Mouse (Mus musculus): ENCODE results near the gene BC034090. TPM values are rescaled to one million over a fixed set of nuclear protein-coding genes. Genes with fewer than 3 reads are reported as not detected.

BC034090 gene
- polyA plus RNA-seq, 1 experiment = 4.9 TPM

DNA sequence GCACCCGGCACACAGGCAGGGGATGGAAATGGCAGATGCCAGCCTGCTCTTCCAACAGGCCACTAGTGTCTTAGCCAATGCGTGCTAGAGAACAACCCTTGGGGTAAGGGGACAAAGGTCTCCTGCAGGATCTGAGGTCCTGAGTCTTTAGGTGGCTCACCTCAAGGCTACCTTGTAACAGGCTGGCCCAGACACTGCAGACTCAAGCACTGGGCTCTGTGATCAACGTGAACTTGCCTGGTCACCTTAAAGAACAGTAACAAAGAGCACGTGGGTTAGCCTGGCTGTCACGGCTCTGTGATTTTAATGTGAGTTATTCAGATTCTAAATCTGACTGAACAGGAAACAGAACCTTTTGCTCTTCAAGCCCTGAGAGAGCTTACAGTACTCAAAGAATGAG is 6.1 kb downstream of the BC034090 start:
- Histone ChIP-seq H3K36me3 (ENCODE audit: control insufficient read depth, insufficient read depth) (no peaks in the 10 kb centered on the region), H3K4me3 (ENCODE audit: insufficient read depth, poor library complexity, severe bottlenecking) (no peak overlapping the region), H3K27me3 (ENCODE audit: control insufficient read depth, insufficient read depth, insufficient read length) (no peaks in the 10 kb centered on the region), H3K79me3 (ENCODE audit: low read depth) (no peaks in the 10 kb centered on the region), H3ac (ENCODE audit: control insufficient read depth, insufficient read length, low read depth) (no peak overlapping the region), H3K79me2 (ENCODE audit: control insufficient read depth, insufficient read depth) (no peaks in the 10 kb centered on the region)
- TF ChIP-seq MAX (IDR thresholded peaks at IDR 0.05) (no peak), MYOG (IDR thresholded peaks at IDR 0.05; ENCODE audit: control insufficient read depth, extremely low read depth, insufficient read length) (no peak), CTCF (IDR thresholded peaks at IDR 0.05; ENCODE audit: control insufficient read depth, insufficient read depth, insufficient read length) (no peak), CEBPB (IDR thresholded peaks at IDR 0.05; ENCODE audit: low read depth) (no peak)

DNA sequence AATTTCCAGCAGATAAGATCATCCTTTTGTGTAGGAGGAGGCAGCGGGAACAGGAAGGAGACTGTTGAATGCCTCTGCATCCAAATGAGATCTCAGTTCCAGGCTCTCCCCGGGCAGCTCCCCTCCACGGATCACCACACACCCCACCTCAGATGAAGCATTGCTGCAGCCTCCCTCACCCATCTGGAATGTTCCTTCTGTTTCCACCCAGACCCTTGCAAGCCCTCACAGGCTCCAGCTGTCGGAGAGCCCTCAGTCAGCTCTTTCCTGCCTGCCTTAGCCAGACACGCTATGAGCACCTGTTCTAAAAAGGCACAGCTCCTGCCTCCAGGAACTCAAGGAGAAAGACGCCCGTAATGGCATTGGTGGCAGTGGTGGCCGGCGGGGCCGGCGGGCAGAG is 6.9 kb downstream of the BC034090 start:
- Histone ChIP-seq H3K27me3 (ENCODE audit: control insufficient read depth, insufficient read depth, insufficient read length) (no peaks in the 10 kb centered on the region), H3K79me3 (ENCODE audit: low read depth) (no peaks in the 10 kb centered on the region), H3ac (ENCODE audit: control insufficient read depth, insufficient read length, low read depth) (no peak overlapping the region), H3K36me3 (ENCODE audit: control insufficient read depth, insufficient read depth) (no peaks in the 10 kb centered on the region), H3K4me3 (ENCODE audit: insufficient read depth, poor library complexity, severe bottlenecking) (no peak overlapping the region), H3K79me2 (ENCODE audit: control insufficient read depth, insufficient read depth) (no peaks in the 10 kb centered on the region)
- TF ChIP-seq FOSL1 (IDR thresholded peaks at IDR 0.05; ENCODE audit: insufficient read depth, low read length, poor library complexity, severe bottlenecking) (no peak), MYOG (IDR thresholded peaks at IDR 0.05; ENCODE audit: control insufficient read depth, extremely low read depth, insufficient read length) (no peak)

DNA sequence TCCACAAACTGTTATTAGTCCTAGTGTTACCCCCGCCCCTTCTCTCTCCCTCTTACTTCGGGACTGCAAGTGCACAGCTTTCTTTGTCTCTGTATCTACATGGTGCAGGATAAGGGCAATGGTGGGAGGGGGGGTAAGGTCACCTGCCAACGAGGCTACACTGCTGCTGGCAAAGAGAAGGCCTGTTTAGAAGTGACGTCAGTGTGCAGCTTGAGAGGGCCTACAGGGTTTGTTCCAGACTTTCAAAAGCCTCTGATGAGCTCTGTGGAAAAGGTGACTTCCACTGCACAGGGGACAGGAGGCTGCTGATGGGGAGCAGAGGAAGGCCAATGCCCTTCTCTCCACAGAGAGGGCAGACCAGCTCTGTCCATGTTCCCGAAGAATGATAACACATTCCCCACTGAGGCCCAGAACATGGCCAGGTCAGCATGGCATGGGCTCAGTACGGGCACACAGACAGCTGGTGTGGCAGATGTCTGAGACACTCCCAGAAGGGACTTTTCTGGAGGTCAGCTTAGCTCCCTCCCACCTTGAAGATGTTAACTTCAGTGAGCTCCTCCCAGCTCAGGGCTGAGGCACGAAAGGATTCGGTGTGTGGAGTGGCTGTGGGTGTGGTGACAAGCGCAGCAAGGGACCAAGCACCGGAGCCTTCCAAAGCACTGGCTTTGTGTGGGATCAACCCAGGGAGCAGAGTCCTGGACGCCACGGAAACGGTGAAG is 7.8 kb downstream of the BC034090 start:
- Histone ChIP-seq H3K36me3 (ENCODE audit: control insufficient read depth, insufficient read depth) (no peaks in the 10 kb centered on the region), H3K27me3 (ENCODE audit: control insufficient read depth, insufficient read depth, insufficient read length) (no peaks in the 10 kb centered on the region), H3K79me3 (ENCODE audit: low read depth) (no peaks in the 10 kb centered on the region), H3ac (ENCODE audit: control insufficient read depth, insufficient read length, low read depth) (no peak overlapping the region), H3K79me2 (ENCODE audit: control insufficient read depth, insufficient read depth) (no peaks in the 10 kb centered on the region), H3K4me3 (ENCODE audit: insufficient read depth, poor library complexity, severe bottlenecking) (no peak overlapping the region)
- no peak for TF ChIP-seq MYOD1 (IDR thresholded peaks at IDR 0.05; ENCODE audit: control insufficient read depth, insufficient read length, low read depth)
- no peak for TF ChIP-seq FOSL1 (IDR thresholded peaks at IDR 0.05; ENCODE audit: insufficient read depth, low read length, poor library complexity, severe bottlenecking)
- no peak for TF ChIP-seq USF1 (IDR thresholded peaks at IDR 0.05; ENCODE audit: low read depth)
- TF ChIP-seq MYOG (IDR thresholded peaks at IDR 0.05; ENCODE audit: control insufficient read depth, extremely low read depth, insufficient read length) = no peak
- TF ChIP-seq MAX (IDR thresholded peaks at IDR 0.05) = no peak
- no peak for TF ChIP-seq CEBPB (IDR thresholded peaks at IDR 0.05; ENCODE audit: low read depth)
- TF ChIP-seq CTCF (IDR thresholded peaks at IDR 0.05; ENCODE audit: control insufficient read depth, insufficient read depth, insufficient read length) = no peak

DNA sequence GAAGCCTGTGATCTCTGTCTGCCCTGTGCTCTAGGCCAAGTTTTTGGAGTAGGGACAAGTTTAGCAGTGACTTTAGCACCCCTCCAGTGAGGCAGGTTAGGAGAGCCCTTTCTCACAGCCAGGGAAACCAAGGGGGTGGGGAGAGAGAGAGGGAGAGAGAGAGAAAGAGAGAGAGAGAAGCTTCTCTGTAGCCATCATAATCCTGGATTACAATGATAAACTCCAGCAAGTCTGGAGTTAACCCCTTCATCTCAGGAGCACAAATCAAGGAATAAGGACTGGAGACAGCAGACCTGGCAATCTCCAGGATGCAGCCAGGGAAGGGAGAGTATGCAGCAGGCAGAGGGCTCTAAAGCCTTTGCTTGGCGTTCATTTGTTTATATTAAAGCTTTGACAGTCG is 8.6 kb downstream of the BC034090 start:
- Histone ChIP-seq H3K27me3 (ENCODE audit: control insufficient read depth, insufficient read depth, insufficient read length) (no peaks in the 10 kb centered on the region), H3K79me3 (ENCODE audit: low read depth) (no peaks in the 10 kb centered on the region), H3K36me3 (ENCODE audit: control insufficient read depth, insufficient read depth) (no peaks in the 10 kb centered on the region), H3K79me2 (ENCODE audit: control insufficient read depth, insufficient read depth) (no peaks in the 10 kb centered on the region), H3K4me3 (ENCODE audit: insufficient read depth, poor library complexity, severe bottlenecking) (no peak overlapping the region), H3ac (ENCODE audit: control insufficient read depth, insufficient read length, low read depth) (no peak overlapping the region)
- TF ChIP-seq FOSL1 (IDR thresholded peaks at IDR 0.05; ENCODE audit: insufficient read depth, low read length, poor library complexity, severe bottlenecking) (no peak), USF1 (IDR thresholded peaks at IDR 0.05; ENCODE audit: low read depth) (no peak), MYOG (IDR thresholded peaks at IDR 0.05; ENCODE audit: control insufficient read depth, extremely low read depth, insufficient read length) (no peak), CEBPB (IDR thresholded peaks at IDR 0.05; ENCODE audit: low read depth) (no peak), MAX (IDR thresholded peaks at IDR 0.05) (no peak), MYOD1 (IDR thresholded peaks at IDR 0.05; ENCODE audit: control insufficient read depth, insufficient read length, low read depth) (no peak), CTCF (IDR thresholded peaks at IDR 0.05; ENCODE audit: control insufficient read depth, insufficient read depth, insufficient read length) (no peak)

DNA sequence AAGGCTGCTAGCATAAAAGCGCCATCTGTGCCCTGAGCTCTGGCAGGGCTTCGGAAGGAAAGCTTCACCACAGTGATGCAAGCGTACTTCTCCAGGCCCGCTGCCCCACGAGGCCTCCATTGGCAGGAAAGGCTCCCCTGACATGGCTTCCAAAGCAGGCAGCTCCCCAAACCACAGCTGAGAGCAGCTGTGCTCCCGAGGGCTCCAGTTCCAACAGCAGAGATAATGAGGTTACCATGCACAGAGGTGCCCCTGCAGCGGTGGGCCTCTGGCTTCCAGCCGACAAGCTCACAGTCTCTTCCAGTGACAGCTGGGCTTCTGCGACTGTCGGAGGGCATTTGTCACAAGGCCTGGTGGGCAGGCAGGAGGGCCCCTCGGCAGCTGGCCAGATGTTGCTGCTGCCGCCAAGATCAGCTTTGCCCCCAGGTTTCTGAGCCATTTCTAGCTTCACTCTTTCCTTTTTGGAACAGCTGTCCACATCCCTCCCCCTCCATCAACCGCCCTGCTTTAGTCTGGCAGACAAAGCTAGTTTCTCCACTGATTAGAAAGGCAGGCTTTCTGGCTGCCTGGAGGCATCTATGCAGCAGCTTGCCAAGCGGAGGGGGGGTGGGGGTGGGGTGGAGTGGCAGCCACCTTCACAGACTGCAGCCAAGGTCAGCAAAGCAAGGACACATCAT is 10.2 kb downstream of the BC034090 start:
- no peaks in the 10 kb centered on the region for H3K36me3 ChIP-seq (ENCODE audit: control insufficient read depth, insufficient read depth)
- H3K79me3 ChIP-seq (ENCODE audit: low read depth) = no peaks in the 10 kb centered on the region
- no peaks in the 10 kb centered on the region for H3K79me2 ChIP-seq (ENCODE audit: control insufficient read depth, insufficient read depth)
- no peaks in the 10 kb centered on the region for H3K27me3 ChIP-seq (ENCODE audit: control insufficient read depth, insufficient read depth, insufficient read length)
- TF ChIP-seq USF1 (IDR thresholded peaks at IDR 0.05; ENCODE audit: low read depth) (no peak), MYOD1 (IDR thresholded peaks at IDR 0.05; ENCODE audit: control insufficient read depth, insufficient read length, low read depth) (peak; percentile 87)
- no peak overlapping the region for H3ac ChIP-seq (ENCODE audit: control insufficient read depth, insufficient read length, low read depth)
- H3K4me3 ChIP-seq (ENCODE audit: insufficient read depth, poor library complexity, severe bottlenecking) = no peak overlapping the region

DNA sequence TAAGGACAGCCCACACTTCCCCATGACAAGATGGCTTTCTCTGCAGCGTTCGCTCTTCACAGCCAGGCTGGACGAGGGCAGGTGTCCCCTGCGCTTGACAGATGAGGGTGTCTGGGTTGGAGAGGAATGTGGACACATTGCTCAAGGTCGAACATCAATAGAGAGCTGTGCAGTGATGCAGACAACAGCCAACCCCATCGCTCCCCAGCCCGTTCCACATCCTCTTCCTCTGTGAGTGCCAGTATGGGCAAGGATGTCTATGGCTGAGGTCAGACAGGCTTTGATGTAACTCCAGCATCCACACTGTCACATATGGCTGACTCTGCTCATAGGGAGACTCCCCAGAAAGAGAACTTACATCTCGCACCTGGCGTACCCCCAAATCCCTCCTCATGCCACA is 10.9 kb downstream of the BC034090 start:
- no peak overlapping the region for H3ac ChIP-seq (ENCODE audit: control insufficient read depth, insufficient read length, low read depth)
- H3K27me3 ChIP-seq (ENCODE audit: control insufficient read depth, insufficient read depth, insufficient read length) = no peaks in the 10 kb centered on the region
- no peaks in the 10 kb centered on the region for H3K36me3 ChIP-seq (ENCODE audit: control insufficient read depth, insufficient read depth)
- H3K79me2 ChIP-seq (ENCODE audit: control insufficient read depth, insufficient read depth) = no peaks in the 10 kb centered on the region
- H3K4me3 ChIP-seq (ENCODE audit: insufficient read depth, poor library complexity, severe bottlenecking) = no peak overlapping the region
- H3K79me3 ChIP-seq (ENCODE audit: low read depth) = no peaks in the 10 kb centered on the region
- TF ChIP-seq CTCF (IDR thresholded peaks at IDR 0.05; ENCODE audit: control insufficient read depth, insufficient read depth, insufficient read length) = no peak

Data from C2C12 (cell line).